Mouse (Mus musculus) gastrocnemius, postnatal 25 days (tissue): ENCODE measurements around the gene Mob1b. TPM values are rescaled to one million over a fixed set of nuclear protein-coding genes. Genes with fewer than 3 reads are reported as not detected.

Experiments used
- DNase-seq: peaks from one replicate; pipeline ENCODE4 v3.0.0; 2022
- total RNA-seq, 2 experiments: library from RNA; stranded (reverse); gene quantifications; 1 replicate in 1 of 2; 2 replicates in 1 of 2; pipeline ENCODE4 v1.2.3; 2021

Mob1b gene
- total RNA-seq, 2 experiments from 2014 or later, result 24.5 to 26.3 TPM

DNA sequence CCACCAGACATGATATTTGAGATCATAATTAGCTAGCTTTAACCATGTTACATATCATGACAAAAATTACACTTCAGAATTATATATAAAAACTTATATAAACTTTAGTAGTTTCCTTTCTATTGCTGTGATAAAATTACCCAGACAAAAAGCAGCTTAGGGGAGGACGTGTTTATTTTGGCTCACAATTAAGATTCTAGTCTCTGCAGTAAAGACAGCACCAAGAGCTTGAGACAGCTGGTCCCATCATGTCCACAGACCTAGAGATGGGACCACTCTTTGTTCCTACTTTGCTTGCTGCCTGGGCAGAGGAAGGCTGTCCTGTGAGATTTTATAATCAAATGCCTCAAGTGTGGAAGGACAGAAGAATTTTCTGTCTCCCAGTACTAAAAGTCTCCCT is 64.4 kb downstream of the Mob1b start:
- DNase-seq, result no peak

DNA sequence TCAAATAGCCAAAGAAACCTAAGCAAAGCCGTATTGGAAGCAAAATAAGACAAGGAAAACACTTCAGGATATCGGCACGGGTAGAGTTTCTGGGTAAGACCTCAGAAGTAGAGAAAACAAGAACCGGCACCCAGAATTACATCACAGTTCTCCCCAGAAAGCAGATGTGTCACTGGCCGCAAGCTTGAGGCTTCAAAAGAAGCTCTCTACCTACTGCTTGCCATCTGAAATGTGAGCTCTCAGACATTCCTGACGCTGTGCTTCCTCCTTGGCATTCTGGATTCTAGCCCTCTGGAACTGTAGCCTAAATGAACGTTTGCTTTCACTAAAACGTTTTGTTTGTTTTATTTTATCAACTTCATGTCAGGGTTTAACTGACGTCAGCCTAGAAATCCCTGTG is 70.0 kb downstream of the Mob1b start:
- DNase-seq, result no peak

- no peak for DNase-seq
Measured at GRCm38 (mm10) chr5:88791256-88792245, 70.9 kb downstream of the Mob1b start.

DNA sequence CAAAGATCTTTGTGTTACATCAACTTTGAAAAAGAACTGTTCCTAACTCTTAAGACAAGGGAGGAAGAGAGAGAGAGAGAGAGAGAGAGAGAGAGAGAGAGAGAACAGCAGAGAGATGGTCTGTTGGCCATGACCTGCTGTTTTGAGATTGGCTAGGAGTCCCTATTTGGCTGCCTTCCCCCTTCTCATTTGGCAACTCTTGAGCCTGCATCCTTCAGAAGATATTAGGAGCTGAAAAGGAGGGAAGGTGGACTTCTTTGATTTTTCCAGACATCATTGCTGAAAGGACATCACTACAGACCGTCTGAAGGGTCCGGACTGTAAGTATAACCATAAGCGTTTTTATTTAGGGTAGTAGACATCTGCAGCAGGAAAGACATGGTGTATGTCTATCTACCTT is 73.0 kb downstream of the Mob1b start:
- no peak for DNase-seq

DNA sequence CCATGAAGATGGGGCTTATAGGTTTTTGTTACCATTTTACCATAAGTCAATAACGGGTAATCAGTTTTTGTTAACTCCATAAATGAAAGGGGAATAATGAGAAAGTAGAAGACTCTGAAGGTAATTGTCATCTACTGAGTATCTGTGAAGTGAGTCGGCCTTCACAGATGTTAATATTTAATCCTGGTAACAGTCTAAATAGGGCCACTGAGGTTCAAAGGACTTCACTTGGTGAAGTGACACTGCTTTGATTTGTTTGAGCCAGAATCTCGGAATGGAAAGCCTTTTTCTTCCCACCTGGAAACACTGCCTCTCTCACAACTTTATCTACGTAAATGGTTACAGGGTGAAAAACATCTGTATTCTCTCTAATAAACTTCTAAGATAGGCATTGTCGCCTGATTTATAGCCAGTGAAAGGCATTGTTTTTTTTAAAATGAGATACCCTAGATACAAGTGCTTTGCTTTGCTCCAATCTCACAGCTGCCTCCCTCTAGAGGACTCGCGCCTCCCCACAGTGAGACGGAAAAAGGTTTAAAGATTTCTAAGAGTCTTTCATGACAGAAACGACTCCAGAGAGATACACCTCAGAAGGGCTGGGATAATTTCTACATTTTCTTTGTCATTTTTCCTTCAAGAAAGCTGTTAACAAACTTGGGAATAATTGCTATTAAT is 75.4 kb downstream of the Mob1b start:
- no peak for DNase-seq

DNA sequence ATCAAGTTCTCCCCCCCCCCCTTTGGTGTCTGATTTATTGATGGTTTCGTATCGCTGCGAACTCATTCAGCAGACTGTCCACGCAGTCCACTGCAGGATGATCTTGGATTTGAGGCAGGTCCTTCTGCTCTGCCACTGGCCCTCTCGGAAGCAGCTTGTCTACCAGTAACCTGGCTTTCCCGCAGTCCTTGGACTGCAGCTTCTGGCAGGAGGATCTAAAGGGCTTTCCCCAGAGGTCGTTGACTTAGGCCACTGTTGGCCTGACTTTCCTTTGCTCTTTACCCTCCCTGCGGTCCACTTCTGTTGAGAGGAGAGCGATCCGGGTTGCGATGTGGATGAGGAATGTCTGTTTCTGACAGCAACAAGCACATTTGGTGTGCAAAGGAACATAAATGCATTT is 75.9 kb downstream of the Mob1b start:
- DNase-seq, result no peak

DNA sequence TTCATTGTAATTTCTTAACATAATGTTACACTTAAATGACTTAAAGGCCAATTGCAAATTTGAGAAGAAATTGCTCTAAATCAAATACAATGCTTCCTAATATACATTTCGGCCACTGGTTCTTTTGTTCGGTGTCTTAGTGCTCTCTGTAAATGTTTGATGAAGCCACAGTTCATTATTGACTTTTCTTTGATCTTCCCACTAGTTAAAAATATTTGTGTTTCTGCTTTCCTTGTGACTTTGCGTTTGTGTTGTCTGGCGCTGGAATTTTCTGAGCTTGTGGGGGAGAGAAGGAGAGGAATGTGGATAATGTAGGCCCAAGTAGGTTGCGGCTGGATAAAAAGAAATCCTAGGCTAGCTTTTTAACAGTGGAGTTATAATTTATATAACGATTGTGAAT is 76.5 kb downstream of the Mob1b start:
- no peak for DNase-seq

DNA sequence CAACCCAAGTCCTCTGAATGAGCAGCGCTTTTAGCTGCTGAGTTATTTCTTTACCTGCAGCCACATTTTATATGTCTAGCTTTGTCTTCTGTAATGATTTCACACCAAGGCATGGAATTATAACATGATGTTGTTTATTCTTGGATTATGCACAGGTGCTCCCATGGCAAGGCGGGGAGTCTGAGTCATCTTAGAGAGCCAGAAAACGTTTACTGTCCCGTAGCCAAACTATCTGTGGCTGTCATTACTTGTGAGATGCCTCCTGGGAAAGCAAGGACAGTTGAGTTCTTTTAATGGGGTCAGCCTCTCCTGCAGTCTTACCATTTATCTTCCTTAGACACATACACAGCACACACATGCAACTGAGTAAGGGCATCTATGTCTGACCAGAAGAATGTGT is 85.0 kb downstream of the Mob1b start:
- DNase-seq, result no peak

- no peak for DNase-seq
Measured at GRCm38 (mm10) chr5:88806278-88806677, 85.6 kb downstream of the Mob1b start.

DNA sequence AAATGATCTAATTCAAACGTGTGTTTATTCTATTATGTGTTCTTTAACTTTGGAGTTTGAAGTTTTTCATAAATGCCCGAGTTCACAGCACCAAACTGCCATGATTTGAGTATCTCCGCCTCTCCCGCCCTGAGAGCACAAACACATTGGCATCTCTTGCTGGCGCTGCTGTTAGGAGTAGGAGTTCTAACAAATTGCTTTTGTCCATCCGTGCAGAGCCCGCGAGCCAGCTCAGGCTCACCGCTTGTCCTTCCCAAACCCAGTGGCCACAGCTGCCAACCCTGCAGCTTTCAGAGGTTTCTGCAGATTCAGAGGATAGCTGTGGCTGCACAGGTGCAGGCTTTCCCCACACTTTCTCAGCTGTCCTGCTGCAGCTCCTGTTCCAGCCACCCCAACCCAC is 86.7 kb downstream of the Mob1b start:
- DNase-seq, result no peak

GRCm38 (mm10) chr5:88813188-88813587 is 92.5 kb downstream of the Mob1b start:
- no peak for DNase-seq

Other genes starting within 250 kb of the Mob1b start
- gene Enam, start 232.9 kb upstream of the Mob1b start, total RNA-seq, result not detected
- under 1 TPM; 0.32 to 0.33 TPM for gene Jchain, start 193.0 kb upstream of the Mob1b start, total RNA-seq
- gene Utp3, start 166.4 kb upstream of the Mob1b start, total RNA-seq, result 10 to 100 TPM; 21.7 to 22.5 TPM
- 1 to 10 TPM; 6.8 to 8.4 TPM for gene Rufy3, start 155.8 kb upstream of the Mob1b start, total RNA-seq
- 100 to 1,000 TPM; 129 to 140 TPM for gene Grsf1, start 44.7 kb upstream of the Mob1b start, total RNA-seq
- gene Dck, start 44.1 kb downstream of the Mob1b start, total RNA-seq, result 1 to 10 TPM; 1.4 to 2.1 TPM
- 10 to 100 TPM in 1 of 2 experiments, 1 to 10 TPM in 1; 9.7 to 12.3 TPM for gene Slc4a4, start 166.0 kb downstream of the Mob1b start, total RNA-seq